Mouse (Mus musculus) forebrain, embryonic 10.5 days (tissue): ENCODE measurements at regions not wholly inside any gene's neighbourhood (a gene's known extent, or its start where the extent isn't known, plus 50 kb on each side); places are given as distances from the start of the nearest gene placed in this dataset.
A peak's percentile ranks its signal among the peaks of the same experiment; 100 is the strongest.

Source experiments
- DNase-seq: peaks from one replicate; pipeline ENCODE4 v3.0.0-alpha.2; 2017; ENCODE audit warnings: low spot score; ENCODE audit errors: extremely low spot score
- H3K27ac ChIP-seq: fragments of 300-500 bp; sonication (generic); 2 replicates; pipeline ENCODE4 v1.5.1; 2016; ENCODE audit warnings: mild to moderate bottlenecking
- H3K27me3 ChIP-seq: fragments of 300-500 bp; sonication (generic); 2 replicates; pipeline ENCODE4 v1.6.1; 2016; ENCODE audit warnings: mild to moderate bottlenecking; ENCODE audit not compliant: poor library complexity, severe bottlenecking
- H3K36me3 ChIP-seq: fragments of 300-500 bp; sonication (generic); replicated peaks from 2 replicates; pipeline ENCODE4 v1.6.1; 2016; ENCODE audit warnings: mild to moderate bottlenecking, moderate library complexity
- H3K4me1 ChIP-seq: fragments of 300-500 bp; sonication (generic); 2 replicates; pipeline ENCODE4 v1.6.1; 2016
- H3K4me3 ChIP-seq: fragments of 300-500 bp; sonication (generic); 2 replicates; pipeline ENCODE4 v1.5.1; 2016; ENCODE audit warnings: mild to moderate bottlenecking, moderate library complexity
- H3K9me3 ChIP-seq: fragments of 300-500 bp; sonication (generic); 2 replicates; pipeline ENCODE4 v1.6.1; 2016; ENCODE audit warnings: mild to moderate bottlenecking, moderate library complexity
- WGBS: fragments of 180-500 bp; shearing (Covaris S2); methylation state at CpG from one replicate; pipeline ENCODE4 v1.1.7; 2016; 5-methylcytosine and 5-hydroxymethylcytosine counted together

DNA sequence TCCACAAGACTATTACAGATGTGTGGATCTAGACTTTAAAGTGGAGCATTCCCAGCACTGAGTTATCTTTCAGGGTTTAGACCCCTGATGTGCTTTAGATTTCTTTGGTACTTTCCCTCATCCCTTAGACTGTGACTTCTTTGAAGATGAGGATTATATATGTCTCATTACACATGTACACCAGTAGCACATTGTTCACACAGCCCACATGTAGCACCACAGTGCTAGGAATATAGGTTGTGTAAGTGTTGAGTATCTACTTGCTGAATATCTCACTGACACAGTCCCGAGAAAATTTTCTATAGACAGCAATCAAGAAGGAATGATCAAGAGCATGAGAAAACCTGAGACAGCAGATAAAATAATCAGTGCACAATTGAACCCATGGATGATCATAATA, 243.4 kb upstream of the Brinp1 start:
- no peak overlapping the region for H3K27ac ChIP-seq
- no peak for DNase-seq
- no peaks in the 10 kb centered on the region for H3K27me3 ChIP-seq
- 83% methylated on average over 1 of the region's 1 CpGs for WGBS
- H3K36me3 ChIP-seq = no peaks in the 10 kb centered on the region
- H3K4me1 ChIP-seq = peaks cover 4% of the 10 kb centered on the region; the same call in 1 of the 2 replicates
- H3K4me3 ChIP-seq = no peak overlapping the region
- H3K9me3 ChIP-seq = no peaks in the 10 kb centered on the region

DNA sequence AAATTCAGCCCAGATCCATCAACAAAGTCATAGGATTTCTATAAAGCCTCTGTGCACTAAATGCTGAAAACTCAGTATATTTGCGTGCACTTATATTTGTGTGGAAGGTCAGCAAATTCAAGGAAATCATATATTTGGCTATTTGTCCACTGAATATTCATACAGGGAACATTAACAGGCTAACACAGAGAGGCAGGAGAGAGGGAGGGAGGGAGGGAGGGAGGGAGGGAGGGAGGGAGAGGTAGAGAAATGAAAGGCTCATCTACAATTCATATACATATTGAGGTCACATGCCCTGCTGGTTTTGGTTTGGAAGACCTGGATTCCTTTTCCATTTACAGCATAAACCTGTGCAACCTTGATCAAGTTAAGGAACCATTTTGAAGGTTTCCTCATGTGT, 241.9 kb upstream of the Brinp1 start:
- no peak for DNase-seq
- Histone ChIP-seq H3K27me3 (no peaks in the 10 kb centered on the region), H3K27ac (peak overlapping the region; percentile 66; the same call in 1 of the 2 replicates), H3K4me3 (peak overlapping the region; percentile 46), H3K36me3 (no peaks in the 10 kb centered on the region), H3K9me3 (no peaks in the 10 kb centered on the region), H3K4me1 (peaks cover 4% of the 10 kb centered on the region; the same call in 1 of the 2 replicates)
- 81% methylated on average over 1 of the region's 1 CpGs for WGBS

DNA sequence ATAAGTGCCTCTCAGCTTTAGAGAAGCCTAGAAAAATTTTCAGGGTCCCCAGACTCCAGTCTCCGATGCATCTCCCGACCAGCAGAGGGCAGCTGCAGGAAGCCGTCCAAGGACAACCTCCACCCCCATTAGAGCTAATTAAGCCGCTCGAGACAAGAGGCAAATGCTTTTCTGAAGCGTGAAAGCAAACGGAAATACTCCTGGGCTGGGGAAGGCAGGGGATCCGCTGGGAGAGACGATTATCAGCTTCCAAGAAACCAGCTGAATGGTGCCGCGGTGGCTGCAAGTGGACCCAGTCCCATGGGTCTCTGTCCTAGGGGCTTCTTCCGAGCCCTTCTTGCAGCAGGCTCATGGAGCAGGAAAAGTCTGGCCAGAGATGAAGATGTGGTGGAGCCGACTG, 241.4 kb upstream of the Brinp1 start:
- Histone ChIP-seq H3K4me3 (peak overlapping the region; percentile 46), H3K9me3 (no peaks in the 10 kb centered on the region), H3K27ac (peak overlapping the region; percentile 66), H3K36me3 (no peaks in the 10 kb centered on the region), H3K27me3 (no peaks in the 10 kb centered on the region), H3K4me1 (peaks cover 4% of the 10 kb centered on the region; the same call in 1 of the 2 replicates)
- peak; percentile 70 for DNase-seq
- 2% methylated on average over 13 of the region's 13 CpGs for WGBS
